Comparison of ENCODE assay signal across 13 mouse cellular contexts in the genomic region with DNA sequence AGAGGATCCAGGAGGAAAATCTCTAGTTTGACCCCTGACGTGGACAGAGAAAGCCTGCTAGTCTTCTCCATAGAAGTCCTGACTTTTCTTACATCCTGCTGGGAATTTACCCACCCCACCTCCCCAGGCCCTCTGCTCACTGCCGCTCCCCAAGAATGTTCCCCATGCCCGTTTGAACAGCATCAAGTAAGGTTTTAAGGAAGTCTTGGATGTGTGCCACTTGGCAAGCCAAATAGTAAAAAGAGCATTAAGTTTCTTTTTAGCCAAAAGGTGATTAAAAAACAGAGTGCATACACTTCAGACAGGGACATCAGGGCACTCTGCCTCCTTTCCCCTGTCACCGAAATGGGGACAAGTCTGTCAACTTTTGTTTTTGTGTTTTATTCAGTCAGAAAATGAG.
"Had no signal": no experiment of that assay in that cellular context is flagged by ENCODE, and none has a peak within 500 bp of the region (broad histone marks: within the 10 kb centered on the region; RNA-seq: fewer than 3 reads in every experiment).

No protein-coding gene starts in this region.

- H3K4me1 ChIP-seq: liver, embryonic 15.5 days; megakaryocyte, embryonic 14.5 days had no signal

- ATAC-seq: intestine, embryonic 16.5 days had no signal

- H3K27me3 ChIP-seq: limb, embryonic 13.5 days; liver, embryonic 15.5 days had no signal

- H3K4me2 ChIP-seq: liver, embryonic 11.5 days; liver, embryonic 15.5 days had no signal

- H3K27ac ChIP-seq: kidney, postnatal 0 days; limb, embryonic 13.5 days; liver, embryonic 15.5 days; macrophage; stomach, postnatal 0 days had no signal

- H3K9me3 ChIP-seq: limb, embryonic 13.5 days; liver, embryonic 15.5 days; megakaryocyte, embryonic 14.5 days had no signal

- H3K9ac ChIP-seq: limb, embryonic 13.5 days; liver, embryonic 15.5 days had no signal

- DNase-seq: kidney, adult 8-10 months; kidney, postnatal 36 days; layer of hippocampus, adult 9-11 months; layer of hippocampus, postnatal 36 days; thymus, postnatal 4 days had no signal

- H3K4me3 ChIP-seq: limb, embryonic 13.5 days; liver, embryonic 15.5 days; megakaryocyte, embryonic 14.5 days had no signal

- H3K36me3 ChIP-seq: limb, embryonic 13.5 days; liver, embryonic 15.5 days had no signal
